Mouse (Mus musculus) layer of hippocampus, adult 8-10 months (tissue): ENCODE data around the gene Siah1b. TPM values are rescaled to one million over a fixed set of nuclear protein-coding genes. Genes with fewer than 3 reads are reported as not detected.

ENCODE experiments used
- DNase-seq, 2 experiments: peaks; one replicate each; pipeline ENCODE4 v3.0.0; 2022; ENCODE audit warnings: low spot score in 2 of 2
- total RNA-seq, 4 experiments: library from RNA; stranded (reverse); gene quantifications; 2 replicates each; pipeline ENCODE4 v1.2.4; 2022

Gene Siah1b
- total RNA-seq, 4 experiments from 2014 or later, result 7.0 to 11.6 (median 9.9) TPM

- no peak for DNase-seq
Measured at GRCm38 (mm10) chrX:164035401-164035800, 40.9 kb downstream of the Siah1b start.

- DNase-seq, result no peak
Measured at GRCm38 (mm10) chrX:164032526-164032925, 43.8 kb downstream of the Siah1b start.

- peak; percentile 51 to 60 for DNase-seq
Measured at GRCm38 (mm10) chrX:164027607-164028289, 48.5 kb downstream of the Siah1b start, which contains the start of gene Car5b. Gene Car5b, minus strand, starts transcription at chrX:164027997.

Other genes starting within 250 kb of the Siah1b start
- 10 to 100 TPM; 33.4 to 38.9 (median 35.7) TPM for gene Ap1s2, start 167.5 kb downstream of the Siah1b start, total RNA-seq
- gene Zrsr2, start 117.8 kb downstream of the Siah1b start, total RNA-seq, result 10 to 100 TPM; 32.3 to 47.4 (median 38.7) TPM
- gene Car5b, start 48.5 kb downstream of the Siah1b start, total RNA-seq, result 1 to 10 TPM; 2.1 to 3.7 (median 2.7) TPM
- gene Cltrn, start 12.3 kb upstream of the Siah1b start, total RNA-seq, result under 1 TPM in 1 of 4 experiments, not detected in 3; 0.39 TPM
- under 1 TPM; 0.55 to 0.83 (median 0.64) TPM for gene Ace2, start 62.8 kb upstream of the Siah1b start, total RNA-seq
- gene Bmx, start 181.7 kb upstream of the Siah1b start, total RNA-seq, result 1 to 10 TPM in 2 of 4 experiments, under 1 TPM in 2; 0.80 to 1.8 (median 1.1) TPM
- 10 to 100 TPM in 1 of 4 experiments, 1 to 10 TPM in 3; 5.8 to 10.6 (median 8.0) TPM for gene Pir, start 192.9 kb upstream of the Siah1b start, total RNA-seq